Mouse (Mus musculus) ZHBTc4 (cell line): Measurements from ENCODE around the gene Ano10.
"Not testable (repeated sequence)": the region's sequence is repeated elsewhere in the genome, so short reads cannot be mapped to it uniquely, and the experiment has no call there.

Experiments
- DNase-seq: peaks from one replicate; pipeline ENCODE4 v3.0.0-alpha.2; 2011; ENCODE audit warnings: low read depth, low spot score

The Ano10 gene

DNA sequence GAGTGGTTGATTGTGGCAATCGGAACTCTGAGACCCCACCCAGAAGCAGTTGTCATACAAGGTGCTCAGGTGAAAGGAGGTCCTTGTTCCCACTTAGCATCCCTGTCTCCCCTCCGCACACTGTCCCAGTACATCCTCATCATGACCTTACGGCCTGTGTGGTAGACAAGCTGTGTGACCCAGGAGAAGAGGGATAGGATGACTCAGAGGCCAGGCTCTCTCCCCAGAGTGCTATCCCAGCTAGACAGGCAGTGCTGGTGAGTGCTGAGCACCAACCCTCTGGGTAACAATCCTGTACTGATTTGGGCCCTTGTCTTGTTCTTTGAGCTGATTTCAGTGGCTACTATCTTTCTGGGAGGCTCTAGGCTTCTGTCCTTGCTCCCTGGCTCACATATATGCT lies 95.6 kb downstream of the Ano10 start:
- DNase-seq = no peak

DNA sequence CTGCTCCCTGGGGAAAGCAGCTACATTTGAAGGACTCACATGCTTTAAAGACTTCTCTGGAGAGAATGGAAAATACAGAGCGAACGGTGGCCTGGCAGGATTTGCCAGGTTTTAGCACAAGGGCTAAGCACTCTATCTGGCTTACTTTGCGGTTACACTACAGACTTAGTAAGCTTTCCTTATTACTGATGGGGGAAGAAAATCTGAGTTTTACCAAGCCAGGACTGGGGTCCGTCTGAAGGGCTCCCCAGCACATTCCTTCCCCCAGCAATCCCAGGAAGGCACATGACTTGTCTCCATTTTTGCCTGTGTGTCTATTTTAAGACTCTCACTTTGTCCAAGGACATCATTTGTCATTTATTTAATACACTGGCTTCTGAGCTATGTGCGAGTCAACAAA lies 97.2 kb downstream of the Ano10 start:
- DNase-seq = no peak

GRCm38 (mm10) chr9:122195042-122195682 lies 99.1 kb downstream of the Ano10 start:
- no peak for DNase-seq

DNA sequence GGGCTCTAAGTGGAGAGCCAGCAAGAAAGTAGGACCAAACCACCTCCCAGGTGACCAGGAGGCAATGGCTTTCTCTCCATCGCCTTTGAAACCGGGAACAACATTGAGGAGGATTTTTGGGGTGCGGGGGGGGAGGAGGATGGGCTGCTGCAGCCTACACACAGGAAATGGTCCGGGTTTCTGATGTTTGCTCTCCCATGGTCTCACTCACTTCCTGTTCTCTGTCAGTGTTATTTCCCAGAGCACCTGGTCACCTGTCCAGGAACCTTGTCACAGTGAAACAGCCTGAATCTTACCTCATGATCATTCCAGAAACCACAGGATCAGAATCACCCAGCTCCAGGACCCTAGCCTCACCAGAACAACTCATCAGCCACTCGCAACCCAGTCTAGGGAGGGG lies 100.4 kb downstream of the Ano10 start:
- no peak for DNase-seq

GRCm38 (mm10) chr9:122193361-122193760 lies 100.9 kb downstream of the Ano10 start:
- DNase-seq = no peak

DNA sequence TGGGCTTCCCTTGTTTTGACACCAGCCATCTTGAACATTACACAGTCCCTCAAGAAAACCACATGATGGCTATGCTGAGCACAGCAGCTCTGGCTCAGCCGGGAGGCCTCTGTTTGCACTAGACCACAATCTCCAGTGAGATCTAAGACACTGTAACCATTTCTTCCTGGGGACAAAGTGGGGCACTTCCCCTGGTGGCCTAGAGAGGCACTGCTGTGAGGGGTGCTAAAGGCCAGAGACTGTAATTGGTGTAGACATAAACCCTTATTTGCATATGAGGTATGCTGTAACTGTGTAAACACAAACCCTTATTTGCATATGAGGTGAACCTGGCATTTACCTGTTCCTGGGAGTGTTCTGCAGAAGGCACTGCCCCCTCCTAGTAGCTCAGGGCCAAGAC lies 105.5 kb downstream of the Ano10 start:
- peak; percentile 57 for DNase-seq

DNA sequence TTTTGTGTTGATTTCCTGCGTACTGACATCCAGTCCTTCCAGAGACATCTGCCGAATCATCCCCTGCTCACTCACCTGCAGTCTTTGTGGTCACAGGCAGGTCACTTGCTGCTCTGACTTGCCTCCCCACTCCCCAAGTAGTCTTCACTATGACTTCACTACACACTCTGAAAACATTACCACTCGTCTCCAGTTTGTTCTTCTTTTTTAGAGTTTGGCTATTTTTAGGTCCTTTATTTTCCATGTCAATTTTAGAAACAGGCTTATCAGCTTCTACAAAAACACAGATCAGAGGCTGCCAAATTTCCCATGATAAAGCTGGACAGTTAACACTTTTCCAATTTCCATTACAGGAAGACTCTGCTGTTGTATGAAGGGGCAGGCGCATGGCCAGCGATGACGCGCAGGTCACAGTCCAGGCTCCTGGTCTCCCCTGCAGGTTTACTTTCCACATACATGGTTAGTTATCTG lies 106.7 kb downstream of the Ano10 start:
- no peak for DNase-seq

- no peak for DNase-seq
These were observed 107.5 kb downstream of the Ano10 start for GRCm38 (mm10) chr9:122186643-122187226.

DNA sequence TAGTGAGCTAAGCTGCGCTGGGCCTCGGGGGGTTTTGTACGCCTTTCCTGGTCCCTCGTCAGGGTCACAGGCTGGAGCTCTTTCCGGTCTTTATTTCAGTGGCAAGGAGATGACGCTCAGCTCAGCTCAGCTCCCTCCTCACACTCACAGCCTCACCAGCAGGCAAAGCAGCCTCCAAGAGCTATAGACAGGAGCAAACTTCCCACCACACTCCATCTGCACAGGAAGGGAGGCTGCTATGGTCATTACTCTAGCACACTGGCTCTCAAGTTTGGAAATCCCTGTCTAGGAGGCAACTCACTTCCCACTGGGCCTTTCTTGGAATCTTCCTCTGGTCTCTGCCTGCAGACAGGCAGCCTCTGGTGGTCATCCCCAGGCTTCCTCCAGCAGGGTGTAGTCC lies 108.3 kb downstream of the Ano10 start:
- DNase-seq = no peak

DNA sequence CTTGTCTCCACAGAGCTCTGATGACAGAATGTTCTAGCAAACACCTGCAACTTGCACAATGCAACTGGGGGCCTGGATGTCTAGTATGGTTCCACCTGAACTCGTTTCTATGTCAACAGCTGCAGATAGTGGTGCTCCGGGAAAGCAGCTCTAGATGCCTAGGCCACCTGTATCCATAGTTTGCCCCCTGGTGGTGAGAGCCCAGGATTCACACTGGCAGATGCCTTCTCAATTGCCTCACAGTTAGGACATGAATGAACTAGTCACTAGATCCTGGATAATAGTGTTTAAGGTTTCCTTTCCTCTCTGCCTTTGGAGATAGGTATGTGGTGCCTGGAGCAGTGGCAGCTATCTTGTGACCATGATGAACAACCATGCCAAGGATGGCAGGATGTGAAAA lies 109.2 kb downstream of the Ano10 start:
- DNase-seq = peak; percentile 68

- DNase-seq = no peak
These were observed 109.9 kb downstream of the Ano10 start for GRCm38 (mm10) chr9:122184329-122184728.

DNA sequence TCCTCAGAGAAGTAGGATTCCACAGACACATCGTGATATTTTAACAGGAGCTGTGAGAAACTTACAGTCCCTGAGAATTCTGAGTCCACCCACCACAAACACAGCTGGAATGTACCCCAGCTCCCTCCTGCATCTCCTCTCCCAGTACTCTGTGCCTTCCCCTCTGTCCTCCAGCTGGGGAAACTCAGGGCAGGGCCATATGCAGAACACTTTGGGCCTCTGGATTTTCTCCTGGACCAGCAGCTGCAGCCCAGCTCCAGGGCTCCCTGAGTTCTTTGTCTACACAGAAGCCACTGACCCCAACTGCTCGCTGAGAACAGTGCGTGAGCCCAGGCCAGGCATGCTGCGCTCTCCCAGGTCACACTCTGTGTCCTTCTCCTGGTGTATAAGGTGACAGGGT lies 111.1 kb downstream of the Ano10 start:
- no peak for DNase-seq

GRCm38 (mm10) chr9:122180105-122180504 lies 114.1 kb downstream of the Ano10 start:
- DNase-seq = no peak

- DNase-seq = no peak
These were observed 115.8 kb downstream of the Ano10 start for GRCm38 (mm10) chr9:122178427-122178826.

DNA sequence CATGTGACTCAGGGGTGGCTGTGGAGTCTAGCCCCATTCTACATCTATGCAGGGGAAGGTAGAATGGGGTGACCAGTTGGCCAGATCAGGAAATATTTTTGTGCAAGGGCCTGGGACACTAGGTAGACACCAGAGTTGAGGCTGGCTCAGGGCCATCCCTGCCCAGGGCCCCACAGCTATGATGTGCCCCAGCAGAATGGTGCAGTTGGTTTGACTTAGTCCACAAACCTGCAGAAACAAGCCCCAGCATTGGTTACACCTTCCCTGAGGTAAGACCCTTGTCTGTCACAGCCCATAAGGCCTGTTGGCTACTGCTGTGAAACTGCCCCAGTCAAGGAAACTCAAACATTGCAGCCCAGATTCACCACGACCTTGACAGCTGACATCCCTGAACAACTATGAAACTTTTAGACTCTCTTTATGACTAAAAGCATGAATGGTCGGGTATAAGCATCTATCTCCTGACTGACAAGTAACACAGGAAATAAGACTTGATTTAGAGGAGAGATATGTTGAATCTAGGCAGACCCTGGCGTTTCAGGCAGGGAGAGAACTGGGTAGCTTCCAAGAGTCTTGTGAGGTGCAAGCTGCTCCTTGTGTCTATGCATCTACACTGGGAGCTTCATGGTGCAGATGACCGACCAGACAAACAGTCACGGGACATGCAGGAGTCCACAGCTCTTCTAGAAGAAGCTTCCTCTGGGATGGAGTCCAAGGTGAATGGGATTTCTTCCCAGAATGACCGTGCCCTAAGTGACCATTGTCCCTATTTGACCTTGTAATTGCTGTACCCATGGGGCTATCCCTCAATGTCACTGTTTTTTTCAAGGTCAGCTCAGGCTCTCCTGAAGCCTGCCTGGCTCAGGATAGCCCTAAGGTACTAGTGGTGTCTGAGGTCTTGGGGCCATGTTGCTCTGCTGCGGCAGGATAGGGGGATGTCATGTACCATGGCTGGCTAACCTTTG lies 116.7 kb downstream of the Ano10 start:
- no peak for DNase-seq

DNA sequence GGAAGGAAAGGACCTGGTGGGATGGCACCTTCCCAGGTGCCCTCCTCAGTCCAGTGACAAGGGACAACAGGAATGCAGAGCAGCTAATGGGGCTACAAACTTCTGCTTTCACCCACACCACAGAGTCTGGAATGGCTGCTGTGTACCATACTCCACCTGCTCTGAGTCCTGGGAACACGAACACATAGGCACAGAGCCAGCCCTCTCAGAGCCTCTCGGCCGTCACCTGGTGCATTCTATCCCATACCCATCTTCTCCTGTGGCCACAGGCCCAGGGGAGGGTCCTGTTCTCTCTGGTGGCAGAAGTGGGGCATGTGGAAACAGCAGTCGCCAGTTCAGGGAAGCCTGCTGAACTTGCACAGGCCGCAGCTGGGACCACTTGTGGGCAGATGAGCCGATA lies 119.5 kb downstream of the Ano10 start:
- DNase-seq = no peak

DNA sequence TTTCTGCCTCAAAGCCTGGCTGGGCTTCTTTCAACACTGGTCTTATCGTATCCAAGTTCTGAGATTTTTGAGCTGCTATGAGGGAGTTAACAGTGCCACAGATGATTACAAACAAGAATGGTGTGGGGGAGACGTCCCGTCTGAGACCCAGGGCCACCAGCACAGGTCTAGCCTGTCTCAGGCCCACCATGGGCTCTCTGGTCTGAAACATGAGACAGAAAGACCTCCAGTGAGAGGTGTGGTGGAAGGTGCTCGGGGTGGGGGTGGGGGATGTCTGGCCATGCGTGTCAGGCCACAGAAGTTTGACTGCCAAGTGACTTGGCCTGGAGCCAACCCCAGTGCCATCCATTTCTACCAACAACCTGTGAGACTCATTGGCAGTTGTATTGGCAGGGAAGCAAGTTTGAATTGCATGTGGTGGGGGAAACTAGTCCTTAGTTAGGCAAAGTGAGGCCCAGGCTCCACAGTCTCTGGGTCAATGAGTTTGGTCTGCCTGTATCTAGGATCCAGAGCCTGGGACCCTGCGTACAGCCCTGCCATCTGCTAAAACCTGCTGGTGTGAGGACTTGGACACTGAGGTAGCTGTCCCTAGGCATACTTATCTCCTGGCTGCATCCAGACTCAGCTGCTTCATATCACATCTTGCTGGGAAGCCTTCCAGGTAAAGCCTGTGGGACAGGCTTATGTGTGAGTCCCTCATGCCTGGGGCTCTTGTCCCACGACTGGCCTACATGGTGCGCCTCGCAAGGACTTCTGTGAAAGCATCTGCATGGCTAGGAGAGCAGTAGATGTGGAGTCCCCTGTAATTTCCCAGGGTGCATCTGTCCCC lies 120.6 kb downstream of the Ano10 start:
- DNase-seq = no peak

GRCm38 (mm10) chr9:122172612-122173186 lies 121.5 kb downstream of the Ano10 start:
- no peak for DNase-seq

DNA sequence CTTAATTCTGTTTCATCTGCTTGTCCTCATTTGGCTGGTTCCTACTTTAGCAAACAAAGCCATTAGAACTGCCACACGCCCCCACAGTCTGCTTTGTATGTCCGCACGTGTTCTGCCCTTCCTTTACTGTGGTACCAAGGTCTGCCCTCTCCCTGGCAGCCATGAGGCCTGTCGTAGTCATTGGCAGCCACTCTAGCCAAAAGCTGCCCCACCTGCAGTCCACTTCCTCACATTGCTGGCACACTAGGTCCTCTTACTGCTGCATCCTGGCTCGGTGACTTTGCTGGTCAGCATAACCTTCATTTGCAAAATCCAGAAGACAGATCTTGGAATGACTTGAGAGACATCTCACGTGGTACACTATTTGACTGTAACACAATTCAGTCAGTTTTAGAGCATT lies 124.3 kb downstream of the Ano10 start:
- DNase-seq = no peak

DNA sequence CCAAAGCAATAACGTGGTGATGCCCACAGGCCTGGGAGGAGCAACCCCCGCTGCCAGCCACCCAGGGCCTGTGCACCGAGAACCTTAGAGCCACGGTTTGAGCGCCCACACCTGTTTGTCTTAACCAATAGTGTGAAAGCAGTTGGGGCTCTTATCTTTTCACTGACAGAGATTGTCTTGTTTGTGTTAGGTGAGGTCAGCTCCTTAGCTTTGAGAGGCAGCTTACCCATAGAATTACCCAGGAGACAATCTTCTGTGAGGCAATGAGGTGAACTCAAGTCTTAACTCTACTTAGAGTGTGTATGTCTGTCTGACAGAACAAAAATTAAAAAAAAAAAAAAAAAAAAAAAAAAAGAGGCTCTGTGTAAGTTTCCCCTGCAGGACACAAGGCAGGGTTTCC lies 126.5 kb downstream of the Ano10 start:
- DNase-seq = not testable (repeated sequence)

DNA sequence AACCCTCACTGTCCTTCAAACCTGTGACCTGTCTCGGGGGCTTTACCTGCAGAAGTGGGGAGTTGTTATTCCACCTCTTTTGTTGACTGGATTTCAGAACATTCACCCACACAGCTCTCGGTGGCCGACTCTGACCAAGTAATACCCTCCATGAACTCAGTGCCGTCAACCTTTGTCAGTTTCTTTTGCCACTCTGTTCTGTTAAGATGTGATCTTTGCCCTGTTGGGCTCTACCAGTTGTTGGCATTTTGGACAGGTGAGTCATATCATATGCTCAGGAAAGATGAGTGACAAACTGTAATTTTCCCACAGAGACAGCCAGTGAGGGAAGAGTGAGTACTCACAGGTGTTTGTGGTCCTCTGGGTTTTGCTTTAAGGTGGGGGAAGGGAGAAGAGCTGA lies 129.7 kb downstream of the Ano10 start:
- DNase-seq = no peak
